Mouse (Mus musculus) T-cell, adult 2 months (primary cell): ENCODE measurements around the gene Nr2e1.

ENCODE experiments used
- DNase-seq: peaks from one replicate; pipeline ENCODE4 v3.0.0; 2022; ENCODE audit warnings: low spot score

Nr2e1 gene

DNA sequence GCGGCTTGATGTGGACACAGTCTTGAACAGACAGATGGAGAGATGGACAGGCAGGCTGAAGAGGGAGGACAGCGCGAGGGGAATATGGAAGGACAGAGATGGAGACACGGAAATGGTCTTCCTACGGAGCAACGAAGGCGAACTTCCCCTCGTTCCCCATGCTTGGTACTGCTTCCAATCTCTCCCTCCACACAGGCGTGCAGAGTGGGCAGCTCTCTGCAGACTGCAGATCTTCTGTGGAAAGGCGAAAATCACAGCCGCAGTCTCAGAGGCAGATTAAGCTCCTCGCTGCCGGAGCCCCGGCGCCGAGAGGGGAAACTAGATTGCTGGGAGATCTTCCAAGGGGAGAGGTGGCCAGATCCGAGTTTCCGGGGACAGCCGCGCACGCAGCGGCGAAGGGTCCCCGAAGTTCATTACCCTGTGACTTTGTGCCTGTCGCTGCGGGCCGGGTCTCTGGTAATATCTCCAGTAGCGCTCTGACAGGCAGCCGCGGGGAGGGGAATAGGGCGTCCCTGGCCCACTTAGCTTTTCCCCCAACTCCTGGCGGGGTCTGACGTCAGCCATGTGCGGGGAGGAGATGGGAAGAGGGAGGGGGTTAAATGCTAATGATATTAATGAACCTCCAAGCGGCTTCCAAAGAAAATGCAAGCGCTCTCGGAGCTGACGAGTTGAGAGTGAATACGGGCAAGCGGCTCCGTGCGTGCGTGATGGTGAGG is at the start of gene Nr2e1, which contains the start of gene Ostm1:
Gene Nr2e1, minus strand, starts transcription at position 476 of the 716 bp plus-strand sequence.
Gene Ostm1, plus strand, starts transcription at position 666 of the 716 bp plus-strand sequence.
- no peak for DNase-seq

DNA sequence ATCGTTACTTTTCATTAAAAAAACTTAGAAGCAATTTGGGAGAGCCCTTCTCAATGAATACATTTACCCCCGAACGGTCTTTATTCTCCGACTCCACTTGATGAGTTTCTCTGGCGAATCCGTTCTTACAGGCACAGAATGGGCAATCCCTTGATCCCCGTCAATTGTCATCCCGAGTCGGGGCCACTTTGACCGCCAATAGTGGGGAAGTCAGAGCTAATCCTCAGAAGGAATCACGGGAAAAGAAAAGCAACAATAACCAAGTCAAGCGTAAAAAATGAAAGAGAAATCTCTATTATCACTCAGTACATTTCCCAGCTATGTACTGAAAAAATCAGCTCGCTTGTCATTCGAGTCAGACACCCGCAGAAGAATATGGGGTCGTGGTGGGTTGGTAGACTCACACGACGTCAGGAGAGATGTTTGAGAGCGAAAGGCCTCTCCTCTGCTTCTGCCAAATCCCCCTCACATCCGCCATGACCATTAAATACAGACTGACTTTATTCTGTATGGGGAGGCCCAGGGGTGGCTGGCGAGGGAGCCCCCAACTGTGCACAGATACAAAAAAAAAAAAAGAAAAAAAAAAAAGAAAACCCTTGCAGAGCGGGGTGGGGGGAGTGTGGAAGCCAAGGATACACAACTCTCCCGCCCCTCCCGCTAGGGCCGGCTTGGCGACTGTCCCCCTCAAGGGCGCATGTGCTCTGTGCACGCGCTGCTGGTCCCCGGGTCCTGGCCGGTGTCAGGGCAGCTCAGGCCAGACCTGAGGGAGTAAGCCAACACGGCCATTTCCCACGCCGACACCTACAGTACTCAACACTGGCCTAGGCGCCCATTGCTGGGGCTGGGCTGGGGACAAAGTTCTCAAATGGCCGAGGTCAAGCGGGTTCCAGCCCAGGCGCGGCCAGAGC is 49.3 kb upstream of the Nr2e1 start:
- no peak for DNase-seq

DNA sequence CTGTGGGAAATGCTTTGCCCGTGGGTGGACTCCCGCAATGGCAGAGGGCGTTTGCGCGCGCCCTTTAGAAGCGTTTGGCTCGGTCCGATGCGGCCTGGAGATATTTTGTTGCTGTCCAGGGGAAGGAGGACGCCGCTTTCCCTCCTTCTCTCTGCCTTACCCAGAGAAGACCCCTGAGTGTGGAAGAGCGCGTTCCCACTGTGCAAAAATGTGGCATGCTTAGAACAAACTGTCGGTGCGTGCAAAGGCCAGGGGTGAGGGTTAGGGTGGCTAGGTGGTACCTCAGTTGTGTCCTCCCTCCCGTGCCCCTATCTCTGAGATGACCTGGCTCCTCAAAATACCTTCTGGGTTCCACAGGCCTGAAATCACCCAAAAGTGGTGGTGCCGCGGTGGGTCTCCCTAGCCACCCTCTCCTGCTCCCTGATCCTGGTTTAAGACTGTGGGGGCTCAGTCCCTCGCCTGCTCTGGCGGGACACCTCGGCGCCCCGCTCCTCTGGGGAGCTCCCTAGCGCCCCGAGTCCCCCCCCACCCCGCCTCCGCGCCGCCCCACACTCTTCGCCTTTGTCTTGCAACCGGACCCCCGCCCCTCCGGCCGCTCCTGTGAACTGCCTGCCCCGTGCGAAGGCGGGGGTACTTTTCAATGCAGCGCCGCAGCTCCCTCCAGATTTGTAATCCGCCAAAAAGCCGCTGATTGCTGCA is 48.5 kb upstream of the Nr2e1 start:
- no peak for DNase-seq

DNA sequence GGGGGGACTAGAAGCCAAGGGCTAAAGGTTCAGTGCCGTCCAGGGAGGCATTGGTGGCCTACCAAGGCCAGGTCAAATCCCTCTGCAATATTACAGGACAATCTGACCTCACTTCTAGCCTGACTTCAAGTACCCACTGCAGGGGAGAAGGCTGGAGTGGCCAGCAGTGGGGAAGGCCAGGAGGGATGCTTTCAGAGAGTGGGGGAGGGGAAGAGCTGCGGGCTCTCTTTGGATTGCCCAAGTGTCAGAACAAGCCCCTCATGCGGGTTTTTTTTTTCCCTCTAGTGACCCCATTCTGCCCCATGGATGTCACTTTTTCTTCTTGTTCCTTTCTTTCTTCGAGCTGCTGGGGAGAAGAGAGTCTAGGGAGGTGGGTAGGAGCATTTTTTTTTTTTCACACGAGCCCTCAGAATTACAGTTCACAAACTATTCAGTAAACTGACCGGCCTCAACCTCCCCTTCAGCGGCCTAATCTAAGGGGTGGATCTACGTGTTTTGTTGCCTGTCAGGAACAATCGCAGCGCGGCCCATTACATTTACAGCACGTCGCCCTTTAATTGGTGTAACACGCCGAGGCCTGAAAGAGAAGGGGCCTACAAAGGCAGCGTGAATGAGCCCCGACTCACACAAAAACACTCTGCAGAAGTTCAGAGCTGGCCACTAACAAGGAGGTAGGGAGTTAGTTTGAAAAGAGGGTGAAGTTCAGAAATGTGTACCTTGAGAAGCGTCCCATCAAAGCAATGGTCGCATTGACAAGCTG is 47.3 kb upstream of the Nr2e1 start:
- no peak for DNase-seq

DNA sequence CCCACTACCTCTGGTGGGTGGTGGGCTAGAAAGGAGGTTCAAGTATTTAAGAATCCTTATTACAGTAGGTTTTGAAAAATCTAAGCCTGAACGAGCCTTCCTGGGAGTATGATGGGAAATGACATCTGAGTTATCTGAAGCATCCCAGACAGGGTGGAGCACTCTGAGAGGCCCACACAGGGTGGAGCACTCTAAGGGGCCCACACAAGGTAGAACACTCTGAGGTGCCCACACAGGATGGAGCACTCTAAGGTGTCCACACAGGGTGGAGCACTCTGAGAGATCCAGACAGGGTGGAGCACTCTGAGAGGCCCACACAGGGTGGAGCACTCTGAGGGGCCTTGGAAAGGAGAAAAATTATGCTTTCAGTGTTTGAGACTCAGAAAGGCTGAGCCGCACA is 42.5 kb upstream of the Nr2e1 start:
- DNase-seq, result no peak

DNA sequence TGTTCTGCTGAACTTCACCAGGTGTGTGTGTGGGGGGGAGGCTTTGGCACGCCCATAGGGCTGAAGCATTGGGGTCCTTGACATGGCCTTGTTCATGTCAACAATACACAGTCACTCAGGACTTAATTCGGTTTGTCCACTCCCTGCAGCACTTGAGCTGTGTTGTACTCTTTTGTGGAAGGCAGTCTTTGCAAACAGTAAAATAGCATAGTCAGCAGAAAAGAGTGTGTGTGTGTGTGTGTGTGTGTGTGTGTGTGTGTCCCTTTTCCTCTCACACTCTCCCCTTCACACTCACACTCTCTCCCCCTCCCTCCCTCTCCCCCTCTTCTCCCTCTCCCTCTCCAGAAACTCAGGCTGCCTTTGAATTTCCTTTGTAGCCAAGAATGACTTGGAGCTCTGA is 34.9 kb upstream of the Nr2e1 start:
- DNase-seq, result no peak

DNA sequence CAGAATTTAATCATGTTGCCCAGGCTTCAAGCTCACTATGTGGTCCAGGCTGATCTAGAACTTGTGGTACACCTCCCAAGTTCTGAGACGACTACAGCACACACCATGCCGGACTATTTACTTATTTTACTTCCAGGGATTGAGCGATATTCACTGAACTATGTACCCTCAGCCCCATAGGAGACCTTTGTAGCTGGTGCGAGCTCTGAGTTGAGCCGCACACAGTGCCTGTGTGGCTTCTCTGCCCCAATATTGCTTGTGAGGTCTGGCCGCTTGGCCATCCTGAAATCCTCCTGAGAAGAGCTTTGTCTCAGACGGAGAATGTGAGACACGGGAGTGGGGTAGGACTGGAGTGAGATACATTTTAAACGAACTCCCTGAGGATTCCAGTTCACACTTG is 31.3 kb upstream of the Nr2e1 start:
- DNase-seq, result no peak

DNA sequence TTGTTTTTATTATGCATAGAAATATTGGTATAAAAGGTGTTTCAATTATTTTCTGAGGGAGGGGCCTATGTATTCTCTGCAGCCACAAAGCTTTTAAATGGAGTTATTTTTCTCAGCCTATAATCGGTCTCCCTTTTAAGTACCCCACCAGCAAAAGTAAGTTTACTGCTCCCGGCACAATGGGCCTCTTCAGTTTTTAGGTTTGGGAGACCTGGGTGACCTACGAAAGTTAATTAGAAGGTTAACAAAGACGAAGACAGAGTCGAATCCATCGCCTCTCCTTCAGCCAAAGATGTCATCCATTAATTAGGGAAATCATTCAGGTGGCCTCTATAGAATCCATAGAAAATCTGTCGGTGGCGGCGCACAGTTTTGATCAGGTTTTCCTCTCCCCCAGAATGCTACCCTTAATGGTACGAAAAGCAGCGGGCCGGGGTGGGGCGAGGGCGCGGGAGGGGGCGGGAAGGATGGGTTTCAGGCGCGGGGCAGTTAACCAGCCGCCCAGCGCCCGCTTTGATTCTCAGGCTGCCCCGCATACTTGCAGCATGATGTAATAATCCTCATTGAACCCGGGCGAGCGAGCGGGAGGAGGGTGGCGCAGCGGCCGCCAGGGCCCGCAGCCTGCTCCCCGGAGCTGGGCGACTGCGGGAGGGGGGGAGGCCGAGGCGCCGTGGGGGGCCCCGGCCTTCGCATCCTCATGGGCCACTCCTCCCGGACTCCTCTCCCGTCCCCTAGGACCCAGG is 30.4 kb upstream of the Nr2e1 start:
- DNase-seq, result no peak

DNA sequence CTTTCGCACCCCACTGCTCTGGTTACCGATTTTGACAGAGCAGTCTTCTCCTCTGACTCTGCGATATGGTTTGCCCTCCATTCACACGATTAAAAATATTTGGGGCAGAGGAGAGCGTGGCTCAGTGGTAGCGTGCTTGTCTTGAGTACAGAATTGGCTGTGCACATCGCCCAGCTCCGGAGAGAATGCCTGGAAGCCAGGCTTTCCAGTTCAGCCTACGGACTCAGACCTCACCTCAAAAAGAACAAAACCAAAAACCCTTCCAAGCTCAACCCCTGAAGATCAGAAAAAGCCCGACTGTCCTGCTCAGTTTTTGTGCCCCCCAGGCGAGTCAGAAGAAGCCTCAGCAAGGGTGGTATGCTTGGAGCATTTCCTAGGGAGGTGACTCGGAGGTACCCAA is 29.6 kb upstream of the Nr2e1 start:
- DNase-seq, result no peak

DNA sequence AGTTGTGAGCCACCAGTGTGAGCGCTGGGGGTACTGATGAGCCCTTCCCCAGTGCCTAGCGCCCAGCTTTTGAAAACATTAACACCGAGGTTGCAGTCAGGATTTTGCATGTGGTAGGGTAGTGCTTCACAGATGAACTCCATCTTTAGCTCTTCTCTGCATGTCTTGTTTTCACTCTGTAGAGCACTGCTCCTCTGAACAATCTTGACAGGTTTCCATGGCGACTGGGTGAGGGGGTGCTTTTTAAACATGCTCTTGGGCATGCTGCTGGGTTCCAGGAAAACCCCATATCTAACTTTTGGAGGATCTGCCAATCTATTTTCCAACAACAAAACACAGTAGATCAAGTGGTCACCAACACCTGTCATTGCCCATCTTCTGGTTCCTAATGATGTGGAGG is 23.3 kb upstream of the Nr2e1 start:
- DNase-seq, result no peak

DNA sequence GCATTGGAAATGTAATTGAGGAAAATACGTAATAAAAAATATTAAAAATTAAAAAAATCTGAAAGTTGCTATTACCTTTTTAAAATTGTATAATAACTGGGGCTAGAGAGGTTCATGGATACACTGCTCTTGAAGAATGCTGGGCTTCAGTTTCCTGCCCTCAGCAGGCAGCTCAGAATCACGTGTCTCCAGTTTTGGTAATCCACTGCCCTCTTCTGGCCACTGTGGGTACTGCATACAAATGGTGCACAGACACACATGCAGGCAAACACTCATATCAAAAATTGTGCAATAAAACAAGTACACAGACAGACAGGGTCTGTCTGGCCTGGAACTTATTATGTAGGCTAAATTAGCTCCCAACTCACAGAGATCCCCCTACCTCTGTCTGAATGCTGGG is 21.4 kb upstream of the Nr2e1 start:
- peak; percentile 26 for DNase-seq

DNA sequence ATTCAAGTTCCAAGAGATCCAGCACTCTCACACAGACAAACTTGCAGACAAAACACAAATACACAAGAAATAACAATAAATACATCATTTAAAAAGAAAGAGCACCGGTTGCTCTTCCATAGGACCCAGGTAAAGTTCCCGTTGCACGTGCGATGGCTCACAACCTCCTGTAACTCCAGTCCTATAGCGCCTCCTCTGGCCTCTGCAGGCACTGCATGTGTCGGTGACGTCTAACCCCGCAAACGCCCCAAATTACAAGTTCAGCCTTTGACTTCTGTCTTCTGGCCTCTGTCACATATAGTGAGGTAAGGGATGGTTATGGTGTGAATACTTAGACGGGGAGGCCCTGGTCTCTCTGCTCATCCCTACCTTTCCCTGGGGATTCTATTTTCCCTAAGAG is 18.1 kb upstream of the Nr2e1 start:
- DNase-seq, result no peak

DNA sequence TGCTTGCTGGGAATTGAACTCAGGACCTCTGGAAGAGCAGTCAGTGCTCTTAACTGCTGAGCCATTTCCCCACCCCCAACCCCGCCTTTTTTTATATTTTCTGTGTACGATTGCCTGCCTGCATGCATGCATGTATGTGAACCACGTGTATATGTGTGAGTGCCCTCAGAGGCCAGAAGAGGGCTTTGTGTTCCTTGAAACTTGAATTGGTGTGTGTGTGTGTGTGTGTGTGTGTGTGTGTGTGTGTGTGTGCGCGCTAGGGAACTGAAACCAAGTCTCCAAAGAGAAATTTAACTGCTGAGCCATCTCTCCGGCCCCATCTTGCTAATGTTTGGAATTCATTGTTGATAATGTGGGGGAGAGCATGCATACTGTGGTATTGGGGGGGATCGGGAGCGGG is 15.2 kb upstream of the Nr2e1 start:
- no peak for DNase-seq

DNA sequence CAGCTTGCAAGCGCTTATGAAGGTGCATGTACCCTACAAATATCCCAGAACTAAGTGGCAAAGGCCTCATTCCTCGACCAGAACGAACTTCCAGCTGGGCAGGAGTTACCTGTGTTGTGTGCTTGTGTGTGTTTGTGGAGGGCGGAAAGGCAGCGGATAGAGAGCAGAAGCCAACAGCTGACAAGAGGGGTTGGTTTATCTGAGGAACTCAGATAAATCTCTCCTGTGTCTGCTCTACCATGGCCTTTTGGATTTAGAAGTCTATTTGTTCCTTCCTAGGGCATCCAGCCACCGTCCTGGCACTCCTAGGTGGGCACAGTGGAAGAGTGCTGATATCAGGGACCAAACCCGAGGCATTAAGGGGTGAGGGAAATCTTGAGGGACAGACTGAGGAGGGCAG is 9.8 kb upstream of the Nr2e1 start:
- DNase-seq, result no peak

DNA sequence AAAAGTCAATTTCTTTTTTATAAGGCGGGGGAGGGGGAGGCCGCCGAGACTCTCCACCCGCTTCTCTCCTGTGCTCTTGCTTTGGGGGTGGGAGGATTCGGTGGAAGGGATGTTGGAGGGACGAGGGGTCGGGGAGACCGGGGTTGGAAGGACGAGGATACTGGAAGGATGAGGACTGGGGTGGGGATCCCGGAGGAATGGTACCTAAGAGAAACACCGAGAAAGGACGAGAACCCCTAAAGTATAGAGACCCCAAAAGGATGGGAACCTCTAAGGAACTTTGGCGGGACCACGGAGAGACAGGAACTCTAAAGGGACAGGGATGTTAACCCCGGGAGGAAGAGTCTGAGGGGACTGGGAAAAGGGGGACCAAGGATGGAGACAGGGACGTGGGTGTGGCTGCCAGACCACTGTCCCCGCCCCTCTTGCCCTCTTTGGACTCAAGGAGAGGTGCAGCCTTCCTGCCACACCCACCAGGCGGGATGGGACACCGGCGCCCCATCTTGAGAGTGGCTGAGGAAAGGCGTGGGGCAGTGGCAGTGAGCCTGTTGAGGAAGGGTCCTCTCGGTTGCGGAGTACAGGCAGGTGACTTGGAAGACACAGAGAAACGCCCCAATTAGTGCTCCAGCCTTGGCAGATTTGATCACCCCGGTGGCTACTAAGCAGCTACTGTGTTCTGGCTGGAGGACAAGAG is 8.7 kb upstream of the Nr2e1 start:
- DNase-seq, result no peak

DNA sequence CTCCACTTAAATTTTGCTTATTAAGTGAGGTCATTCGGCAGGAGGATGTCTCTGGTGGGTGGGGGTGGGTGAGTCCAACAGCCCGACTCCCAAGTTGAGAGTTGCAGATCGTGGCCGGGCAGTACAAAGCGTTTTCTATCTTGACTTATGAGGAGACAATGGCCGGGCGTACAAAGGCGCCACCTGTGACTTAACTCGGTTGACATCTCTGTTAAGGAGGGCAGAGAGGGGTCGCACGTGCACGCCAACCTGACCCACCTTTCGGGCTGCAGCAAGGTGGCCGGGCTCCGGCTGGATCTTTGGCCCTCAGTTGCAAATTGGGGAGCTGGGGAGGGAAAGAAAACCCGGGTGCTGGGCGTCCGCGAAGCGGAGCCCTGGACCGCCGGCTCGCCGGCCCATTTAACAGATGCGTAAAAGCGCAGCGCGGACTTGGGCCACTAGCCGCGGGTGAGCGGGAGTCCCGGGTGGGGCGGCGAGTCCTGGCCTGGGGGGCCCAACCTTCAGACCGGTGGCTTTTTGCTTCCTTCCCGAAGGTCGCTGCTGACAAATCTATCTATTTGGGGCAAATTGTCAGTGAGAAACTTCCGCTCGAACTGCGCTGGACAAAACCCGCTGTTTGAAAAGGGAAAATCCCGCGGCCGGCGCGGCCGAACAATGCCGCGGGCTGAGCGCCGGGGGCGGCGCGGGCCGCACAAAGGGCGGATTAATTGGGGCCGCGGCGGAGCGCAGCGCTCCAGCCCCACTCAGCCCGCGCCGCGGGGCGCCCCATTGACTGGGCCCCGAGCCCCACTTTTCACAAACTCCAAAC is 8.0 kb upstream of the Nr2e1 start:
- DNase-seq, result no peak

DNA sequence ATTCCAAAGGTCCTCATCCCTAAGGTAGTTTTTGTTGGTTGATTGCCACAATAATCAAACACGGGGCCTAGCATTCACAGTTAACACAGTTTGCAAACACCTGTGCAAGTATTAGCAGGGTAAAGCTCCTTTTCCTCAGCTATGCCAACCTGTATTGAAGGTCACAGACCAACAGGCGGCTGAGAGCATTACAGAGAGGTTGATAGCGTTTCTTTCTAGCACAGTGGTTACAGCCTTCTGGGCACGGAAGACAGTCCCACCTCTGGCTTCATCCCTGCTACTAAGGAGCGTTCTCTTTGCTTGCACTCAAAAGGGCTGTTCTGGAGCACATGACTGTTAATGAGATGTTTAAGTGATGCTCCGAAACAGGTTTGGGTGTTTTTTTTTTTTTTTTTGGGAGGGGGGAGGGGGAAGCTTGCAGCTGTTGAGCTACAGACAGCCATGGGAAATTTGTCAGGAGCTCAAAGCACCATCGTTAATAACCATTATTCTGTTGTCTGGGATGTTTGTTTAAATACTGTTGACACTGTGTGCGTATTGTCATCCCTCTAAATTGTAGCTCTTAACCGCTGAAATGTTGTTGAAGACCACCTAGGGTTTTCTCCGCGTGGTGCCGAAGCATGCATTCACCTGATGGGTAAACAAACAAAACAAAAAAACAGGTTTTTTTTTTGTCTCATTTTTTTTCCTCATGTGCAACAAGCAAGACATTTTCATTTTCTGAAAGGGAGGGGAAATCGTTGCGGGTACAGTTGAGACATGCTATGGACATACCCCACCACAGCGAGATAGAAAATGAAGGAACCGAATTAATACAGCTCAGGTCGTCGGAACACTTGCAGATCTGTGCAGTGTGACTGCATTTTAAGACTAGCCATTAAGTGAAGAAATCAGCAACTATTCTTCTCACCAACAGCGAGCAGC is 7.1 kb upstream of the Nr2e1 start:
- no peak for DNase-seq

DNA sequence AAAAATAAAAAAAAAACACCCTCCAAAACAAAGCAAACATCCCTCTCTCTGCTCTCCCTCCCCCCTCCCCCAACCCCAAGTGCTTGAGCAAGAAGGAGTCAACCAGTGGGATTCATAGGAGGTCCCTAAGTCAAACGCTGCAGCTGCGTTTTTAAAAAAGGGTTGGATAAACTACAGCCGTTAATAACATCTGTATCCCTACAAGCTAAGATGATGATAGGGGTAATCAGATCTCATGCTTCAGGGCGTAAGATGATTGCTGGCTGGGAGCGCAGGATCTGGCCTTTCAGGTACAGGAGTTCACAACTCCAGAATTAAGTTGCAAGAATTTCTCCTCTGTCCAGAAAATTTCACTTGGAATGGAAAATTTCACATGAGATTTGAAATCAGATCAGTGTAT is 6.1 kb upstream of the Nr2e1 start:
- no peak for DNase-seq
